Mouse (Mus musculus) embryonic facial prominence, embryonic 10.5 days (tissue): ENCODE data around the gene LTO1. TPM values are rescaled to one million over a fixed set of nuclear protein-coding genes. Genes with fewer than 3 reads are reported as not detected.

Experiments used
- polyA plus RNA-seq: library from polyadenylated mRNA; unstranded; fragments of >200 nt; fragmentation: Nextera tagmentation; extraction: Ambion mirVana; gene quantifications from 2 replicates; pipeline ENCODE4 v1.2.1, GENCODE M21; 2016

The LTO1 gene
- polyA plus RNA-seq, 1 experiment from 2014 or later: 25.4 TPM

Other genes with a start within 250 kb of the LTO1 start
- 8.7 and 11.3 TPM in 2 replicates for gene Ano1, start 163.1 kb upstream of the LTO1 start, polyA plus RNA-seq
- gene Fgf3, start 77.0 kb upstream of the LTO1 start, polyA plus RNA-seq: 0.96 and 1.3 TPM in 2 replicates
- 0.16 TPM in 1 of 2 replicates, not detected in the other for gene Fgf4, start 67.7 kb upstream of the LTO1 start, polyA plus RNA-seq
- 17.5 and 19.7 TPM in 2 replicates for gene Fgf15, start 18.6 kb upstream of the LTO1 start, polyA plus RNA-seq
- gene Ccnd1, start 24.8 kb downstream of the LTO1 start, polyA plus RNA-seq: 191 and 194 TPM in 2 replicates